Mouse (Mus musculus) midbrain, postnatal 0 days (tissue): ENCODE data around the gene Sema4d. TPM values are rescaled to one million over a fixed set of nuclear protein-coding genes. Genes with fewer than 3 reads are reported as not detected.
A peak's percentile ranks its signal among the peaks of the same experiment; 100 is the strongest.

Experiments
- ATAC-seq: fragments of 200-750 bp; cut with Nextera tagmentation; 2 replicates; pipeline ENCODE4 v1.8.0; 2017; ENCODE audit warnings: moderate number of reproducible peaks, mild to moderate bottlenecking, moderate TSS enrichment, moderate library complexity; ENCODE audit not compliant: low FRiP score
- DNase-seq: peaks from one replicate; pipeline ENCODE4 v3.0.0-alpha.2; 2015; ENCODE audit warnings: low spot score
- H3K27ac ChIP-seq: fragments of 300-500 bp; sonication (generic); 2 replicates; pipeline ENCODE4 v1.5.1; 2014; ENCODE audit warnings: low read depth, mild to moderate bottlenecking, low read length, mixed read lengths
- H3K27me3 ChIP-seq: fragments of 300-500 bp; sonication (generic); 2 replicates; pipeline ENCODE4 v1.6.1; 2014; ENCODE audit warnings: low read length, control low read depth, mixed read lengths; ENCODE audit not compliant: insufficient read depth
- H3K36me3 ChIP-seq: fragments of 300-500 bp; sonication (generic); 2 replicates; pipeline ENCODE4 v1.6.1; 2014; ENCODE audit warnings: low read length, control low read depth, mixed read lengths; ENCODE audit not compliant: insufficient read depth
- H3K4me1 ChIP-seq: fragments of 300-500 bp; sonication (generic); 2 replicates; pipeline ENCODE4 v1.6.1; 2014; ENCODE audit warnings: mild to moderate bottlenecking, control low read depth, antibody characterized with exemption, low read length, mixed read lengths; ENCODE audit not compliant: insufficient read depth
- H3K4me2 ChIP-seq: fragments of 300-500 bp; sonication (generic); 2 replicates; pipeline ENCODE4 v1.6.1; 2014; ENCODE audit warnings: low read depth, mild to moderate bottlenecking, low read length, mixed read lengths; ENCODE audit not compliant: poor library complexity, severe bottlenecking
- H3K4me3 ChIP-seq: fragments of 300-500 bp; sonication (generic); 2 replicates; pipeline ENCODE4 v1.5.1; 2014; ENCODE audit warnings: low read depth, mild to moderate bottlenecking, low read length, moderate library complexity
- H3K9ac ChIP-seq: fragments of 300-500 bp; sonication (generic); replicated peaks from 2 replicates; pipeline ENCODE4 v1.6.1; 2014; ENCODE audit warnings: mild to moderate bottlenecking, low read length, moderate library complexity, mixed read lengths; ENCODE audit not compliant: poor library complexity, severe bottlenecking
- H3K9me3 ChIP-seq: fragments of 300-500 bp; sonication (generic); 2 replicates; pipeline ENCODE4 v1.6.1; 2016; ENCODE audit warnings: low read length, control low read depth
- CTCF ChIP-seq: IDR thresholded peaks from 2 replicates; pipeline ENCODE4 v1.5.1; 2016; ENCODE audit warnings: antibody characterized with exemption, mild to moderate bottlenecking
- WGBS: fragments of 180-500 bp; shearing (Covaris S2); extraction: QIAGEN DNeasy Blood & Tissue Kit; methylation state at CpG from one replicate; pipeline ENCODE4 v1.1.7; 2014; 5-methylcytosine and 5-hydroxymethylcytosine counted together
- polyA plus RNA-seq: library from polyadenylated mRNA; unstranded; fragments of >200 nt; fragmentation: Nextera tagmentation; extraction: Ambion mirVana; gene quantifications from 2 replicates; pipeline ENCODE4 v1.2.1, GENCODE M21; 2015
- total RNA-seq: library from RNA; depleted of rRNA; stranded (reverse); fragments of >200 nt; gene quantifications from 2 replicates; pipeline ENCODE4 v1.2.3, GENCODE M21; 2014

Sema4d gene
- total and polyA plus RNA-seq, 2 experiments from 2014 or later: 13.7 to 19.3 TPM

- 0 out of 2 replicates have a peak, but pooled peaks cover 3% of the 10 kb centered on the region for H3K4me1 ChIP-seq
- DNase-seq: peak; percentile 64
- H3K4me3 ChIP-seq: no peak overlapping the region
- no peak for ATAC-seq
- H3K27ac ChIP-seq: no peak overlapping the region; the same call in 1 of the 2 replicates
- H3K9ac ChIP-seq: no peak overlapping the region
- WGBS: 15% methylated on average over 4 of the region's 4 CpGs
- H3K36me3 ChIP-seq: no peaks in the 10 kb centered on the region
- H3K4me2 ChIP-seq: no peak overlapping the region
- H3K27me3 ChIP-seq: no peaks in the 10 kb centered on the region
- TF ChIP-seq CTCF: peak; percentile 58
- no peaks in the 10 kb centered on the region for H3K9me3 ChIP-seq
These were observed 63.6 kb downstream of the Sema4d start for GRCm38 (mm10) chr13:51729887-51730361.

- WGBS: 84% methylated on average over 6 of the region's 7 CpGs
- ATAC-seq: no peak
These were observed 66.2 kb downstream of the Sema4d start for GRCm38 (mm10) chr13:51727364-51727763.

GRCm38 (mm10) chr13:51725926-51726574 is 67.5 kb downstream of the Sema4d start:
- TF ChIP-seq CTCF: no peak
- no peaks in the 10 kb centered on the region for H3K36me3 ChIP-seq
- DNase-seq: no peak
- H3K27me3 ChIP-seq: no peaks in the 10 kb centered on the region
- no peaks in the 10 kb centered on the region for H3K9me3 ChIP-seq
- no peak overlapping the region for H3K4me2 ChIP-seq
- H3K4me3 ChIP-seq: no peak overlapping the region
- no peak for ATAC-seq
- no peak overlapping the region for H3K27ac ChIP-seq
- H3K9ac ChIP-seq: no peak overlapping the region
- H3K4me1 ChIP-seq: no peaks in the 10 kb centered on the region
- 76% methylated on average over 8 of the region's 8 CpGs for WGBS

More at GRCm38 (mm10) chr13:51727364-51727763, 66.2 kb downstream of the Sema4d start:
- Histone ChIP-seq H3K9me3 (no peaks in the 10 kb centered on the region), H3K27ac (no peak overlapping the region), H3K36me3 (no peaks in the 10 kb centered on the region), H3K9ac (no peak overlapping the region), H3K4me2 (no peak overlapping the region), H3K27me3 (no peaks in the 10 kb centered on the region), H3K4me3 (no peak overlapping the region), H3K4me1 (0 out of 2 replicates have a peak, but pooled peaks cover 3% of the 10 kb centered on the region)
- TF ChIP-seq CTCF: no peak
- DNase-seq: no peak

GRCm38 (mm10) chr13:51725446-51725845 is 68.1 kb downstream of the Sema4d start:
- ATAC-seq: no peak
- no peak overlapping the region for H3K9ac ChIP-seq
- H3K4me2 ChIP-seq: no peak overlapping the region
- H3K9me3 ChIP-seq: no peaks in the 10 kb centered on the region
- H3K27me3 ChIP-seq: no peaks in the 10 kb centered on the region
- no peak overlapping the region for H3K27ac ChIP-seq
- WGBS: 88% methylated on average over 7 of the region's 7 CpGs
- no peak for TF ChIP-seq CTCF
- H3K36me3 ChIP-seq: 0 out of 2 replicates have a peak, but pooled peaks cover under 1% of the 10 kb centered on the region
- no peak overlapping the region for H3K4me3 ChIP-seq
- no peak for DNase-seq
- H3K4me1 ChIP-seq: no peaks in the 10 kb centered on the region

GRCm38 (mm10) chr13:51724566-51724965 is 69.0 kb downstream of the Sema4d start:
- Histone ChIP-seq H3K27me3 (no peaks in the 10 kb centered on the region), H3K4me1 (no peaks in the 10 kb centered on the region), H3K4me3 (no peak overlapping the region), H3K9me3 (no peaks in the 10 kb centered on the region), H3K4me2 (no peak overlapping the region), H3K9ac (no peak overlapping the region), H3K27ac (no peak overlapping the region), H3K36me3 (0 out of 2 replicates have a peak, but pooled peaks cover 3% of the 10 kb centered on the region)
- DNase-seq: no peak
- 87% methylated on average over 6 of the region's 6 CpGs for WGBS
- no peak for TF ChIP-seq CTCF
- ATAC-seq: no peak

GRCm38 (mm10) chr13:51723114-51723513 is 70.4 kb downstream of the Sema4d start:
- no peak overlapping the region for H3K4me2 ChIP-seq
- ATAC-seq (no peak), DNase-seq (no peak)
- no peaks in the 10 kb centered on the region for H3K4me1 ChIP-seq
- H3K4me3 ChIP-seq: no peak overlapping the region
- no peak overlapping the region for H3K9ac ChIP-seq
- no peak for TF ChIP-seq CTCF
- no peaks in the 10 kb centered on the region for H3K27me3 ChIP-seq
- H3K27ac ChIP-seq: no peak overlapping the region
- WGBS: 83% methylated on average over 5 of the region's 5 CpGs
- peaks cover 3% of the 10 kb centered on the region; the same call in 1 of the 2 replicates for H3K36me3 ChIP-seq
- no peaks in the 10 kb centered on the region for H3K9me3 ChIP-seq
